26 mouse cellular contexts compared by ENCODE assay signal in the genomic region with DNA sequence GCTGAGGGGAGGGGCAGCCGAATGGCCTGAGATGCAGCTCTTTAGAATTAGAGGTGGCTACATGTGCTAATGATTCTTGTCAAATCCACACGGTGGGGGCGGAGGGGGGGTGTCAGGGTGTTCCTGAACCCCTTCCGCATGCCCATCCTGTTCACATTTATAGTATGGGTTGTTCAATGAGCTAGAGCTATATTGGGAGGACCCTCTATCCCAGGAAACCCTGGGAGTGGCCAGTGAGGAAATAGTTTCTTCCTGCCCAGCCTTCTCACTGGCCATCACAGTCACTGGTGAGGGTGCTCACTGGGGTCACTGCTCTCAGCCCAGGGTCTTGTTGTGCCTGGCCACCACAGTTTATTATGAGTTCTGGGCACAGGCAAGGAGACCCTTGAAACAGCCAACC. TPM values are rescaled to one million over a fixed set of nuclear protein-coding genes. Genes with fewer than 3 reads are reported as not detected.
DNase-seq lines count a peak whose midpoint lies in the region; ATAC-seq and TF ChIP-seq lines count a peak whose summit lies in the region.
"Had no signal": no experiment of that assay in that cellular context is flagged by ENCODE, and none has a peak within 500 bp of the region (broad histone marks: within the 10 kb centered on the region; RNA-seq: fewer than 3 reads in every experiment).

No protein-coding gene starts in this region.

- H3K4me1 ChIP-seq in heart, postnatal 0 days (ENCODE audit: control insufficient read depth, insufficient read depth): peaks cover 17% of the 10 kb centered on the region
- H3K4me1 ChIP-seq in E14TG2a.4 (replicated peaks; ENCODE audit: low read depth, low read length): peaks cover 77% of the 10 kb centered on the region
- 0 out of 2 replicates have a peak, but pooled peaks cover 6% of the 10 kb centered on the region for H3K4me1 ChIP-seq in lung, postnatal 0 days (ENCODE audit: insufficient read depth, low read depth, low read length)

- 49% methylated on average over 4 of the region's 4 CpGs for WGBS in heart, postnatal 0 days
- 45% methylated on average over 4 of the region's 4 CpGs for WGBS in lung, postnatal 0 days

- ATAC-seq in heart, postnatal 0 days (ENCODE audit: insufficient read depth, low read depth): no peak
- ATAC-seq in lung, postnatal 0 days: peak; percentile 63
- ATAC-seq: CD4-positive, CD25-positive, alpha-beta regulatory T cell, adult 4 months; forebrain, embryonic 15.5 days; intestine, embryonic 16.5 days had no signal

- peak overlapping the region; percentile 64 for H3K27ac ChIP-seq in gastrocnemius, adult 2 months
- peak overlapping the region; percentile 5; the same call in 1 of the 2 replicates for H3K27ac ChIP-seq in heart, postnatal 0 days (ENCODE audit: low read depth)
- no peak overlapping the region for H3K27ac ChIP-seq in lung, postnatal 0 days (ENCODE audit: low read length)
- H3K27ac ChIP-seq: embryonic facial prominence, embryonic 15.5 days; forebrain, embryonic 10.5 days; forebrain, embryonic 15.5 days; heart, embryonic 15.5 days; hindbrain, embryonic 13.5 days had no signal

- no peak for TF ChIP-seq CTCF in gastrocnemius, adult 2 months (IDR thresholded peaks at IDR 0.05)
- TF ChIP-seq CTCF in heart, postnatal 0 days (IDR thresholded peaks at IDR 0.05; ENCODE audit: low read depth): no peak
- no peak for TF ChIP-seq CTCF in E14TG2a.4 (conservative IDR thresholded peaks at IDR 0.05; ENCODE audit: low read length)
- no peak for TF ChIP-seq CTCF in lung, postnatal 0 days (IDR thresholded peaks at IDR 0.05)

- H3K36me3 ChIP-seq in heart, postnatal 0 days (replicated peaks; ENCODE audit: control insufficient read depth, insufficient read depth, low read length): no peaks in the 10 kb centered on the region
- peaks cover 57% of the 10 kb centered on the region for H3K36me3 ChIP-seq in E14TG2a.4 (ENCODE audit: insufficient read depth, low read length)
- H3K36me3 ChIP-seq in lung, postnatal 0 days (ENCODE audit: insufficient read depth, low read length): no peaks in the 10 kb centered on the region
- H3K36me3 ChIP-seq: embryonic facial prominence, embryonic 15.5 days; forebrain, embryonic 10.5 days; forebrain, embryonic 15.5 days; heart, embryonic 15.5 days; hindbrain, embryonic 13.5 days had no signal

- DNase-seq in gastrocnemius, adult 2 months: no peak
- no peak for DNase-seq in gastrocnemius, adult 8-10 months (ENCODE audit: low spot score in 2 of 2)
- no peak for DNase-seq in heart, postnatal 0 days (ENCODE audit: low spot score)
- no peak for DNase-seq in heart, postnatal 14 days
- DNase-seq in lung, postnatal 0 days (ENCODE audit: low spot score): no peak
- no peak for DNase-seq in layer of hippocampus, postnatal 14 days (ENCODE audit: low spot score in 2 of 2)
- DNase-seq in left cerebral cortex, adult 8-10 months (ENCODE audit: low spot score in 2 of 2): no peak
- DNase-seq: adrenal gland, adult 2 months; adrenal gland, postnatal 25 days; B cell, adult 2 months; cerebellum, adult 2 months; cerebellum, postnatal 14 days; embryo, embryonic 11 days; gastrocnemius, postnatal 14 days had no signal

- H3K9me3 ChIP-seq in heart, postnatal 0 days (replicated peaks; ENCODE audit: control insufficient read depth, low read length): no peaks in the 10 kb centered on the region
- no peaks in the 10 kb centered on the region for H3K9me3 ChIP-seq in E14TG2a.4 (ENCODE audit: low read length)
- no peaks in the 10 kb centered on the region for H3K9me3 ChIP-seq in lung, postnatal 0 days (ENCODE audit: low read length)
- H3K9me3 ChIP-seq: embryonic facial prominence, embryonic 15.5 days; forebrain, embryonic 10.5 days; forebrain, embryonic 15.5 days; heart, embryonic 15.5 days; hindbrain, embryonic 13.5 days had no signal

- intact Hi-C loops in gastrocnemius, adult 2 months (cut with DNase I): no loop called here
- intact Hi-C loops in heart, postnatal 14 days (cut with DNase I): no loop called here

- H3K4me2 ChIP-seq in heart, postnatal 0 days (ENCODE audit: low read depth, low read length): no peak overlapping the region
- no peak overlapping the region for H3K4me2 ChIP-seq in lung, postnatal 0 days (replicated peaks; ENCODE audit: low read depth, low read length)
- H3K4me2 ChIP-seq: embryonic facial prominence, embryonic 15.5 days; forebrain, embryonic 15.5 days; heart, embryonic 11.5 days; hindbrain, embryonic 13.5 days had no signal

- no peak overlapping the region; the same call in 1 of the 2 replicates for H3K4me3 ChIP-seq in gastrocnemius, adult 2 months
- H3K4me3 ChIP-seq in heart, postnatal 0 days (ENCODE audit: low read depth, low read length): no peak overlapping the region
- peak overlapping the region; percentile 97 for H3K4me3 ChIP-seq in E14TG2a.4 (replicated peaks; ENCODE audit: low read length)
- no peak overlapping the region for H3K4me3 ChIP-seq in lung, postnatal 0 days (ENCODE audit: low read depth, low read length)
- H3K4me3 ChIP-seq: embryonic facial prominence, embryonic 15.5 days; erythroblast, embryonic 14.5 days; forebrain, embryonic 10.5 days; forebrain, embryonic 15.5 days had no signal

- no peak overlapping the region for H3K9ac ChIP-seq in heart, postnatal 0 days (replicated peaks; ENCODE audit: low read depth, low read length)
- H3K9ac ChIP-seq in lung, postnatal 0 days (replicated peaks; ENCODE audit: low read depth): no peak overlapping the region
- H3K9ac ChIP-seq: embryonic facial prominence, embryonic 15.5 days; forebrain, embryonic 15.5 days; heart, embryonic 15.5 days; hindbrain, embryonic 13.5 days had no signal

- no peak for TF ChIP-seq EP300 in heart, postnatal 0 days (IDR thresholded peaks at IDR 0.05; ENCODE audit: low read depth)
- 0 out of 2 replicates have a peak, but pooled peaks have one; percentile 30 for TF ChIP-seq EP300 in lung, postnatal 0 days (IDR thresholded peaks at IDR 0.05)

- H3K27me3 ChIP-seq in heart, postnatal 0 days (ENCODE audit: control insufficient read depth, insufficient read depth, low read length): peaks cover 68% of the 10 kb centered on the region
- H3K27me3 ChIP-seq in E14TG2a.4 (ENCODE audit: insufficient read depth, low read length): no peaks in the 10 kb centered on the region
- H3K27me3 ChIP-seq in lung, postnatal 0 days (replicated peaks; ENCODE audit: insufficient read depth, low read length): peaks cover 27% of the 10 kb centered on the region

RNA-seq across cellular contexts. Expression of a gene that starts 2.2 kb away (rescaled TPM):
- total RNA-seq in gastrocnemius, adult 2 months (2021): under 1 TPM in 1 of 2 experiments, not detected in 1; 0.15 TPM
- total RNA-seq in gastrocnemius, adult 8-10 months (2022): under 1 TPM in 3 of 4 experiments, not detected in 1; 0.12 to 0.24 (median 0.13) TPM
- total RNA-seq in heart, postnatal 0 days (2014; rRNA removed; ENCODE audit: low replicate concordance): 0.12 TPM in 1 of 2 replicates, not detected in the other
- 0.23 and 0.45 TPM in 2 replicates for polyA plus RNA-seq in heart, postnatal 0 days (2015; fragmentation: Nextera tagmentation; extraction: Ambion mirVana)
- total RNA-seq in heart, postnatal 14 days (2021): under 1 TPM in 1 of 2 experiments, not detected in 1; 0.10 TPM
- 0.37 TPM in 2 replicates for polyA plus RNA-seq in lung, postnatal 0 days (2015; fragmentation: Nextera tagmentation; extraction: Ambion mirVana)
- not detected for total RNA-seq in layer of hippocampus, postnatal 14 days (2021)
- total RNA-seq in left cerebral cortex, adult 8-10 months (2022): under 1 TPM; 0.21 to 0.30 (median 0.22) TPM
- total RNA-seq: adrenal gland, adult 2 months; adrenal gland, postnatal 25 days; common myeloid progenitor, adult 5-6 weeks; hematopoietic stem cell, adult 5-6 weeks had no signal
- polyA plus RNA-seq: CD4-positive, CD25-positive, alpha-beta regulatory T cell, adult 4 months; heart, embryonic 11.5 days; hindbrain, embryonic 13.5 days had no signal

RNA-seq across cellular contexts. Expression of a gene that starts 32.5 kb away (rescaled TPM):
- 100 to 1,000 TPM; 117 to 161 TPM for total RNA-seq in gastrocnemius, adult 2 months (2021)
- 100 to 1,000 TPM; 154 to 242 (median 183) TPM for total RNA-seq in gastrocnemius, adult 8-10 months (2022)
- 14.7 and 24.4 TPM in 2 replicates for total RNA-seq in heart, postnatal 0 days (2014; rRNA removed; ENCODE audit: low replicate concordance)
- 38.7 and 40.0 TPM in 2 replicates for polyA plus RNA-seq in heart, postnatal 0 days (2015; fragmentation: Nextera tagmentation; extraction: Ambion mirVana)
- 10 to 100 TPM; 75.1 to 75.5 TPM for total RNA-seq in heart, postnatal 14 days (2021)
- 61.3 and 62.5 TPM in 2 replicates for polyA plus RNA-seq in lung, postnatal 0 days (2015; fragmentation: Nextera tagmentation; extraction: Ambion mirVana)
- total RNA-seq in layer of hippocampus, postnatal 14 days (2021): 10 to 100 TPM; 46.2 to 51.2 TPM
- 10 to 100 TPM; 42.8 to 45.8 (median 44.4) TPM for total RNA-seq in left cerebral cortex, adult 8-10 months (2022)

RNA-seq across cellular contexts. Expression of a gene that starts 36.7 kb away (rescaled TPM):
- total RNA-seq in gastrocnemius, adult 2 months (2021): 1 to 10 TPM; 4.0 to 7.2 TPM
- 1 to 10 TPM; 2.7 to 5.7 (median 4.5) TPM for total RNA-seq in gastrocnemius, adult 8-10 months (2022)
- 27.7 and 66.8 TPM in 2 replicates for total RNA-seq in heart, postnatal 0 days (2014; rRNA removed; ENCODE audit: low replicate concordance)
- 13.8 and 17.9 TPM in 2 replicates for polyA plus RNA-seq in heart, postnatal 0 days (2015; fragmentation: Nextera tagmentation; extraction: Ambion mirVana)
- 10 to 100 TPM; 32.0 to 36.8 TPM for total RNA-seq in heart, postnatal 14 days (2021)
- polyA plus RNA-seq in lung, postnatal 0 days (2015; fragmentation: Nextera tagmentation; extraction: Ambion mirVana): 30.4 and 36.0 TPM in 2 replicates
- 10 to 100 TPM; 16.5 to 22.1 TPM for total RNA-seq in layer of hippocampus, postnatal 14 days (2021)
- 10 to 100 TPM; 10.6 to 15.2 (median 13.0) TPM for total RNA-seq in left cerebral cortex, adult 8-10 months (2022)
- polyA plus RNA-seq: CD4-positive, CD25-positive, alpha-beta regulatory T cell, adult 4 months had no signal

RNA-seq across cellular contexts. Expression of a gene that starts 55.6 kb away (rescaled TPM):
- total RNA-seq in gastrocnemius, adult 2 months (2021): 100 to 1,000 TPM; 133 to 164 TPM
- total RNA-seq in gastrocnemius, adult 8-10 months (2022): 100 to 1,000 TPM; 151 to 195 (median 168) TPM
- 13.9 and 15.2 TPM in 2 replicates for total RNA-seq in heart, postnatal 0 days (2014; rRNA removed; ENCODE audit: low replicate concordance)
- 12.9 and 13.9 TPM in 2 replicates for polyA plus RNA-seq in heart, postnatal 0 days (2015; fragmentation: Nextera tagmentation; extraction: Ambion mirVana)
- total RNA-seq in heart, postnatal 14 days (2021): 10 to 100 TPM; 24.5 to 25.8 TPM
- polyA plus RNA-seq in lung, postnatal 0 days (2015; fragmentation: Nextera tagmentation; extraction: Ambion mirVana): 5.8 and 6.6 TPM in 2 replicates
- 10 to 100 TPM; 18.7 to 21.6 TPM for total RNA-seq in layer of hippocampus, postnatal 14 days (2021)
- total RNA-seq in left cerebral cortex, adult 8-10 months (2022): 10 to 100 TPM; 18.8 to 22.2 (median 20.4) TPM
